Mouse (Mus musculus) cerebellum, adult 2 months (tissue): ENCODE results near the gene Cdhr3.

Experiments used
- CTCF ChIP-seq: fragments of 200-500 bp; IDR thresholded peaks from 2 replicates; pipeline ENCODE4 v1.5.1; 2011; ENCODE audit warnings: low read depth, mild to moderate bottlenecking, control low read depth, low read length, moderate library complexity, borderline replicate concordance; ENCODE audit not compliant: insufficient read depth
- POLR2A ChIP-seq: fragments of 200-500 bp; IDR thresholded peaks from 2 replicates; pipeline ENCODE4 v1.6.1; 2011; ENCODE audit warnings: low read length, control low read depth, borderline replicate concordance; ENCODE audit not compliant: insufficient read depth

DNA sequence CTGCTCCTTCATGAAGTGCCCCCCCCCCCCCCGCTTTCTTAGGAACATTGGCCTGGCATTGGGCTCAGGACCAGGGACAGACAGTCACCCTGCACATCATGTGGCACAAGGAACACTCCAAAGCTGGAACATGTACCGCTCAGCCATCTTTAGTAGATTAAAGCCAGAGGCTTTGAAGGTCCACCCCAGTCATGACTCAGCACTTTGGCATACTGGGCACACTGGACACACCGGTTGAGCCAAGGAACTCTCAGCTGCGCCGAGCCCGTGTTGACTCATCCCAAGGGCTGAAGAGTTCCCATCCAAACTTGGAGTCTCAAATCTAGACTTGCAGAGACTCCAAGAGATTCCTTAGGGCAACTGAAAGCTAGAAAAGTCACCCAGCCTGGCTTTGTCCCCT lies 72.7 kb downstream of the Cdhr3 start:
- no peak for TF ChIP-seq CTCF
- no peak for TF ChIP-seq POLR2A
